Mouse (Mus musculus) skeletal muscle tissue, adult 2 months (tissue): Measurements from ENCODE around the gene Unc5b.

Experiments used
- DNase-seq: peaks from one replicate; pipeline ENCODE4 v3.0.0-alpha.2; 2012; ENCODE audit warnings: low read depth, low spot score

Unc5b gene

GRCm38 (mm10) chr10:60721640-60722039 lies 109.7 kb downstream of the Unc5b start:
- no peak for DNase-seq

- no peak for DNase-seq
Measured at GRCm38 (mm10) chr10:60720461-60720860, 110.9 kb downstream of the Unc5b start.

- DNase-seq: no peak
Measured at GRCm38 (mm10) chr10:60718491-60718890, 112.9 kb downstream of the Unc5b start.

GRCm38 (mm10) chr10:60716449-60716848 lies 114.9 kb downstream of the Unc5b start:
- no peak for DNase-seq
